Mouse (Mus musculus): ENCODE data around the gene Reg3d.
"Not testable (repeated sequence)": the region's sequence is repeated elsewhere in the genome, so short reads cannot be mapped to it uniquely, and the experiment has no call there.

Reg3d gene

GRCm38 (mm10) chr6:78378765-78379164 lies at the start of gene Reg3d:
Reg3d (minus strand) TSS chr6:78378865.
- in situ Hi-C loops (cut with MseI, MboI), result no loop called here

- in situ Hi-C loops (cut with MseI, MboI), result no loop called here
Observed at GRCm38 (mm10) chr6:78425497-78425896, 46.8 kb upstream of the Reg3d start.

DNA sequence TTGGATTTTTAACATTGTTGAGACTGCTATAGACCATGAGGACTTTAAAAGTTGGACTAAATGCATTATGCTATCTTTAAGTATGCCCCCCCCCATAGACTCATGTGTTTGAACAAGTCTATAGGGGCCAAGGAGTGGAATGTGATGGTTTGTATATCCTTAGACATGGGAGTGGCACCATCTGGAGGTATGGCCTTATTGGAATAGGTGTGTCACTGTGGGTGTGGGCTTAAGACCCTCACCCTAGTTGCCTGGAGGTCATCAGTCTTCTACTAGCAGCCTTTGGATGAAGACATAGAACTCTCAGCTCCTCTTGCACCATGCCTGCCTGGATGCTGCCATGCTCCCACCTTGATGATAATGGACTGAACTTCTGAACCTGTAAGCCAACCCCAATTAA lies 43.7 kb upstream of the Reg3d start, which contains the start of gene Reg1:
Gene Reg1, plus strand, starts transcription at position 301 of the 400 bp plus-strand sequence.
- in situ Hi-C loops (cut with MseI, MboI), result not testable (repeated sequence)

DNA sequence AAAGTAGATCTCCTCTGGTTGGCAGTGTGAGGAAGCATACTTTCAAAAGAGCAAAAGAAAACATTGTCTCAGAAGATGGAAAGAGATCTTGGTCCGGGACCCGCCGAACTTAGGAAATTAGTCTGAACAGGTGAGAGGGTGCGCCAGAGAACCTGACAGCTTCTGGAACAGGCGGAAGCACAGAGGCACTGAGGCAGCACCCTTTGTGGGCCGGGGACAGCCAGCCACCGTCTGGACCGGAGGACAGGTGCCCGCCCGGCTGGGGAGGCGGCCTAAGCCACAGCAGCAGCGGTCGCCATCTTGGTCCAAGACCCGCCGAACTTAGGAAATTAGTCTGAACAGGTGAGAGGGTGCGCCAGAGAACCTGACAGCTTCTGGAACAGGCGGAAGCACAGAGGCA lies 16.7 kb upstream of the Reg3d start, which contains the start of gene Reg2:
Gene Reg2, plus strand, starts transcription at position 301 of the 400 bp plus-strand sequence.
- in situ Hi-C loops (cut with MseI, MboI), result not testable (repeated sequence)

DNA sequence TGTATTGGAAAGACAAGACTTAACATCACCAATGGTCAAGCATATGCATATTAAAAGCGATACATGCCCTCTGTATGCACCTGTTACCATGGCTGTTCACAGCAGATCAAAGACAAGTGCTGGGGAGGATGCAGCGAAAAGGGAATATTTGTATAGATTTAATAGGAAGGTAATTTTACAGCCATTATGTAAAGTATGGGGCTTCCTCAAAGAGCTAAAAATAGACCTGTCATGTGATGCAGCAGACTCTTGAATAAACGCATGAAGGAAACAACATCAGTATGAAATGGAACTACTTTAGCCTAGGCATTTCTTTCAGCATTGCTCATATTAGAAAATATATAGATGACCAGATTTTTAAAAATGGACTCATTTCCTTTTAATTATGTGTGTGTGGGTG lies 6.9 kb upstream of the Reg3d start:
- in situ Hi-C loops (cut with MseI, MboI), result no loop called here

DNA sequence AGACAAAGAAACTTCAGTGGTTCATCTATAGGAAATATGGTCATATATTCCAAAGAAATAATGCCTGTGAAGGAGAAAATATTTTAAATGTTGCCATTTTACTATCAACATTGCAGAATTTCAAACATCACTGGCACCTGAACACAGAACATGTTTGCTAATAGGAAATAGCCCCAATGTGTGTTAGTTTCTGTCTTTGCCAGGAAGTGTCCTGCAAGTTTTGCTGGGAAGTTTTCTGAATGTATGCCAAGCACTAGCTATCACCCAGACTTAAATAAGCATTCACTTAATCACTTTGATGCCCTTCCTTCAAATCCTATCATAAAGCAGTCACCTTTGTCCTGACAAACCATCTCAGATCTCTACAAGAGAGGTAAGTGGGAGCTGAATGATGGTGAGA lies 1.7 kb upstream of the Reg3d start, which contains the start of gene Reg3a:
Gene Reg3a, plus strand, starts transcription at position 301 of the 400 bp plus-strand sequence.
- in situ Hi-C loops (cut with MseI, MboI), result no loop called here

GRCm38 (mm10) chr6:78370357-78370756 lies 8.3 kb downstream of the Reg3d start, which contains the start of gene Reg3b:
Reg3b (plus strand) TSS chr6:78370657.
- in situ Hi-C loops (cut with MseI, MboI), result no loop called here

DNA sequence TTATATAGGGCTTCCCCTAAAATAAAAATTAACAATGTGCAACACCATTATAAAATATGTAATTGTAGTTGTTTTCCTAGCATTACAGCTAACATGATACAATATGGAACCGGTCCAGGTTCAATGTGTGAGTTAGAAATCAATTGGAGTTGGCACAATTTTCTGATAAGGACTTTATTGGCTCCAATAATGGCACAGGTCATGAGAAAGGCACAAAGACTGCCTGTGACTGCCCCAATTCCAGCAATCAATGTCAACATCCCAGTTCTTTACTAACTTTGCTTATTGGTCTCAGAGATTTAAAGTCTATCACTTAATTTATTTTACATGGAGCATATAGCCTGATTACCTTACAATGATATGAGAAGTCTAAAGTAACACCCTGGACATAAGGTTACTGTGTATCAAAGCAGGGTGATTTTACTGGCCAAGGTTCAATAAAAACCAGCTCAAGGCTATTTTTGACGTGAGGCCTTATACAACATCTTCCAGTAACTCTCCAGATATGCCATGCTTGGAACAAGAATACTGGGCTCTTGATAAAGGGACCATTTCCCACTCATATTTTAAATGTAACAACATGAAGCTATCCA lies 16.6 kb downstream of the Reg3d start:
- in situ Hi-C loops (cut with MseI, MboI), result no loop called here

DNA sequence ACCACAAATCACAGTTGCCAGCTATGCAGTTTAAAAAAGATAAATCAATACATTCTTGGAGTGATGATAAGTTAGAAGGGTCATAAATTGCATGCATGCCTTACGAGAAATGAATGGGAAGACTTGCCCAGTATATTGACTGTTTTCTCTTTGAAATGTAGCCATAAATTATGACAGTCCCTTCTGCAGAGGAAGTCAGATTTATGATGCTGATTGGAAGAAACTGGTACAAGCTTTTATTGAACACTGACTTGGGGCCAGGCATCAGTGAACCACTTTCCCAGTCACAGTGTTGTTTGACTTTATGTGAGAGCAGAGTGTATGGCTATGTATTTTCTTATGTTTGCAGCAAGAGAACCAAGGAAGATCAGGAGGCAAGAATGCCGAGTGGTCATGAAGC lies 37.0 kb downstream of the Reg3d start:
- in situ Hi-C loops (cut with MseI, MboI), result no loop called here

- in situ Hi-C loops (cut with MseI, MboI), result no loop called here
Observed at GRCm38 (mm10) chr6:78340296-78340695, 38.4 kb downstream of the Reg3d start.

- in situ Hi-C loops (cut with MseI, MboI), result loop anchor here (5.0 to 10.0 kb wide), 2 partner anchors 175 to 183 kb away; no protein-coding TSS in a partner anchor
Observed at GRCm38 (mm10) chr6:78331919-78332569, 46.6 kb downstream of the Reg3d start.

GRCm38 (mm10) chr6:78329166-78329565 lies 49.5 kb downstream of the Reg3d start:
- in situ Hi-C loops (cut with MseI, MboI), result no loop called here

DNA sequence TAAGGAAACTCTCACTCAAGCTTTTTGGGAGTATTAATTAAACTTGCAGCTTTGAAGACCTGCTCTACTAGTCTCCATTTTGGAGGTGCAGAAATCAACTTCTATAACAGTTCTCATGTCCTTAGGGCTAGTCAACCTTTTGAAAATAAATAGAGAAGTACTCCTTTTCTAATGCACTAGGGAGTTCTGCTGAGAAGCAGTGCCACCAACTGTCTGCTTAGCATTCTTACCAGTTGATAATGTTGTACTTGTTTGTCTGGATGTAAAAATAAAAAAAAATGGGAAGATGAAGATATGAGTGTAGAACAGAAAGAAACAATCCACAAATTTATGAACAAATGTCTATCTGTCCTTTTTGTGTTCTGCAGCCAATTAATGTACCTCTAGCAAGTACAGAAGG lies 50.9 kb downstream of the Reg3d start:
- in situ Hi-C loops (cut with MseI, MboI), result no loop called here

Data from mouse trophoblast stem cell (cell line).